In genomic region chr12:56822122-56822521, GRCm38 (mm10) we compare ENCODE assay signal across 27 mouse cellular contexts.
"Had no signal": no experiment of that assay in that cellular context is flagged by ENCODE, and none has a peak within 500 bp of the region (broad histone marks: within the 10 kb centered on the region; RNA-seq: fewer than 3 reads in every experiment).

No protein-coding gene starts in this region.

- ATAC-seq: forebrain, embryonic 13.5 days; forebrain, embryonic 14.5 days; forebrain, embryonic 15.5 days; forebrain, embryonic 16.5 days; forebrain, postnatal 0 days had no signal

- H3K27me3 ChIP-seq: embryonic facial prominence, embryonic 12.5 days; embryonic facial prominence, embryonic 15.5 days; forebrain, embryonic 13.5 days; forebrain, embryonic 15.5 days had no signal

- H3K4me1 ChIP-seq: embryonic facial prominence, embryonic 12.5 days; embryonic facial prominence, embryonic 15.5 days; forebrain, embryonic 10.5 days; forebrain, embryonic 12.5 days; forebrain, embryonic 13.5 days; forebrain, embryonic 15.5 days had no signal

- H3K4me2 ChIP-seq: embryonic facial prominence, embryonic 12.5 days; embryonic facial prominence, embryonic 15.5 days; forebrain, embryonic 12.5 days; forebrain, embryonic 13.5 days; forebrain, embryonic 15.5 days had no signal

- H3K36me3 ChIP-seq: embryonic facial prominence, embryonic 12.5 days; embryonic facial prominence, embryonic 15.5 days; forebrain, embryonic 10.5 days; forebrain, embryonic 12.5 days; forebrain, embryonic 15.5 days had no signal

- H3K4me3 ChIP-seq: embryonic facial prominence, embryonic 12.5 days; embryonic facial prominence, embryonic 15.5 days; erythroblast, embryonic 14.5 days; forebrain, embryonic 10.5 days; forebrain, embryonic 12.5 days; forebrain, embryonic 13.5 days; forebrain, embryonic 15.5 days; gastrocnemius, adult 2 months; heart, adult 2 months had no signal

- H3K27ac ChIP-seq: embryonic facial prominence, embryonic 12.5 days; embryonic facial prominence, embryonic 15.5 days; forebrain, embryonic 10.5 days; forebrain, embryonic 12.5 days; forebrain, embryonic 13.5 days; forebrain, embryonic 15.5 days; gastrocnemius, adult 2 months; heart, adult 2 months had no signal

- H3K9ac ChIP-seq: embryonic facial prominence, embryonic 12.5 days; embryonic facial prominence, embryonic 15.5 days; forebrain, embryonic 12.5 days; forebrain, embryonic 13.5 days; forebrain, embryonic 15.5 days; forebrain, postnatal 0 days had no signal

- H3K9me3 ChIP-seq: embryonic facial prominence, embryonic 12.5 days; embryonic facial prominence, embryonic 15.5 days; forebrain, embryonic 10.5 days; forebrain, embryonic 12.5 days; forebrain, embryonic 13.5 days; forebrain, embryonic 15.5 days had no signal

- DNase-seq: cerebellum, adult 2 months; cerebellum, adult 8-10 months; cerebellum, adult 9-10 months; cerebellum, adult 9-11 months; cerebellum, postnatal 10 days; cerebellum, postnatal 14 days; cerebellum, postnatal 25 days; cerebellum, postnatal 36 days; embryo, embryonic 11 days; forebrain, postnatal 0 days; gastrocnemius, adult 2 months; gastrocnemius, postnatal 10 days; gastrocnemius, postnatal 14 days; gastrocnemius, postnatal 25 days; gastrocnemius, postnatal 36 days; heart, adult 11 months; heart, adult 18-20 months; heart, adult 2 months had no signal
